Mouse (Mus musculus) CH12.LX (cell line): ENCODE data around the gene Klhl26. TPM values are rescaled to one million over a fixed set of nuclear protein-coding genes. Genes with fewer than 3 reads are reported as not detected.

Source experiments
- DNase-seq: peaks from one replicate; pipeline ENCODE4 v3.0.0-alpha.2; 2013; ENCODE audit errors: extremely low read depth
- H3K27ac ChIP-seq: 2 replicates; pipeline ENCODE4 v1.5.1; 2012; ENCODE audit warnings: low read depth, mild to moderate bottlenecking, control low read depth, moderate library complexity; ENCODE audit not compliant: insufficient read depth
- H3K27me3 ChIP-seq: replicated peaks from 2 replicates; pipeline ENCODE3; 2012; ENCODE audit warnings: inconsistent platforms
- H3K36me3 ChIP-seq, 2 experiments: replicated peaks in 1 of 2; 2 replicates each; pipeline versions ENCODE3 to v1.6.1; 2012; ENCODE audit warnings: inconsistent platforms in 1 of 2, low read length in 1 of 2, mild to moderate bottlenecking in 1 of 2, mixed read lengths in 1 of 2, moderate library complexity in 1 of 2; ENCODE audit not compliant: control insufficient read depth in 1 of 2, insufficient read depth in 1 of 2
- H3K4me1 ChIP-seq, 2 experiments: 2 replicates each; pipeline ENCODE4 v1.6.1; 2012; ENCODE audit warnings: inconsistent platforms in 1 of 2, moderate library complexity in 1 of 2; ENCODE audit not compliant: insufficient read depth in 2 of 2, control insufficient read depth in 1 of 2
- H3K4me2 ChIP-seq: 2 replicates; pipeline ENCODE4 v1.6.1; 2012; ENCODE audit warnings: low read depth, mild to moderate bottlenecking, control low read depth; ENCODE audit not compliant: poor library complexity, insufficient read depth, severe bottlenecking
- H3K4me3 ChIP-seq, 3 experiments: fragments of 150-350 bp in 1 of 3; sonication (generic) in 1 of 3; replicated peaks in 1 of 3; 2 replicates each; pipeline versions ENCODE3 to v1.5.1; 2011 to 2012; ENCODE audit warnings: low read depth in 2 of 3, low read length in 2 of 3, mild to moderate bottlenecking in 2 of 3, moderate library complexity in 2 of 3, control low read depth in 1 of 3, improper control_type of control experiment in 1 of 3, inconsistent platforms in 1 of 3, mixed read lengths in 1 of 3; ENCODE audit not compliant: poor library complexity in 1 of 3
- H3K79me2 ChIP-seq: replicated peaks from 2 replicates; pipeline ENCODE4 v1.6.1; 2012; ENCODE audit warnings: mild to moderate bottlenecking, moderate library complexity; ENCODE audit not compliant: control insufficient read depth, poor library complexity, insufficient read depth, severe bottlenecking; ENCODE audit errors: extremely low read depth
- H3K9ac ChIP-seq: 2 replicates; pipeline ENCODE4 v1.6.1; 2012; ENCODE audit warnings: low read depth, mild to moderate bottlenecking, control low read depth, moderate library complexity; ENCODE audit not compliant: insufficient read depth
- H3K9me3 ChIP-seq: replicated peaks from 2 replicates; pipeline ENCODE3; 2012; ENCODE audit warnings: low read length, inconsistent platforms, mixed read lengths
- CHD2 ChIP-seq: IDR thresholded peaks from 2 replicates; pipeline ENCODE4 v1.6.1; 2011; ENCODE audit warnings: low read length, improper control_type of control experiment
- ELF1 ChIP-seq: IDR thresholded peaks from 2 replicates; pipeline ENCODE4 v1.6.1; 2014; ENCODE audit warnings: low read depth, mild to moderate bottlenecking, inconsistent platforms, low read length, improper control_type of control experiment
- EP300 ChIP-seq: IDR thresholded peaks from 2 replicates; pipeline ENCODE4 v1.6.1; 2011; ENCODE audit warnings: low read length, improper control_type of control experiment
- ETS1 ChIP-seq: conservative IDR thresholded peaks from 2 replicates; pipeline ENCODE4 v1.6.1; 2012; ENCODE audit warnings: low read depth, mild to moderate bottlenecking, inconsistent platforms, low read length, improper control_type of control experiment, moderate library complexity
- HCFC1 ChIP-seq: IDR thresholded peaks from 2 replicates; pipeline ENCODE4 v1.6.1; 2012; ENCODE audit warnings: low read depth, mild to moderate bottlenecking, inconsistent platforms, low read length, improper control_type of control experiment
- IRF4 ChIP-seq: IDR thresholded peaks from 2 replicates; pipeline ENCODE4 v1.6.1; 2014; ENCODE audit warnings: low read depth, mild to moderate bottlenecking, inconsistent platforms, low read length, improper control_type of control experiment
- KAT2A ChIP-seq: IDR thresholded peaks from 2 replicates; pipeline ENCODE4 v1.6.1; 2012; ENCODE audit warnings: low read length, improper control_type of control experiment, inconsistent platforms; ENCODE audit not compliant: insufficient replicate concordance
- MAX ChIP-seq: IDR thresholded peaks from 2 replicates; pipeline ENCODE4 v1.6.1; 2011; ENCODE audit warnings: low read length, improper control_type of control experiment
- MAZ ChIP-seq: IDR thresholded peaks from 2 replicates; pipeline ENCODE4 v1.6.1; 2012; ENCODE audit warnings: low read depth, mild to moderate bottlenecking, inconsistent platforms, low read length, improper control_type of control experiment, moderate library complexity
- MXI1 ChIP-seq: IDR thresholded peaks from 2 replicates; pipeline ENCODE4 v1.6.1; 2011; ENCODE audit warnings: mild to moderate bottlenecking, low read depth, low read length, improper control_type of control experiment
- MYC ChIP-seq: IDR thresholded peaks from 2 replicates; pipeline ENCODE4 v1.6.1; 2011; ENCODE audit warnings: low read depth, mild to moderate bottlenecking, improper control_type of control experiment, low read length
- NELFE ChIP-seq: IDR thresholded peaks from 2 replicates; pipeline ENCODE4 v1.6.1; 2011; ENCODE audit warnings: low read depth, low read length, improper control_type of control experiment
- NRF1 ChIP-seq: IDR thresholded peaks from 2 replicates; pipeline ENCODE4 v1.6.1; 2014; ENCODE audit warnings: low read depth, mild to moderate bottlenecking, inconsistent platforms, low read length, improper control_type of control experiment, moderate library complexity
- POLR2AphosphoS2 ChIP-seq: IDR thresholded peaks from 2 replicates; pipeline ENCODE4 v1.6.1; 2011; ENCODE audit warnings: low read depth, low read length, improper control_type of control experiment
- RCOR1 ChIP-seq: conservative IDR thresholded peaks from 2 replicates; pipeline ENCODE4 v1.6.1; 2012; ENCODE audit warnings: low read depth, mild to moderate bottlenecking, inconsistent platforms, low read length, improper control_type of control experiment
- SIN3A ChIP-seq: IDR thresholded peaks from 2 replicates; pipeline ENCODE4 v1.6.1; 2012; ENCODE audit warnings: low read length, improper control_type of control experiment, inconsistent platforms
- TBP ChIP-seq: conservative IDR thresholded peaks from 2 replicates; pipeline ENCODE4 v1.6.1; 2011; ENCODE audit warnings: low read depth, low read length, improper control_type of control experiment
- UBTF ChIP-seq: IDR thresholded peaks from 2 replicates; pipeline ENCODE4 v1.6.1; 2012; ENCODE audit warnings: low read depth, mild to moderate bottlenecking, inconsistent platforms, low read length, improper control_type of control experiment, moderate library complexity
- USF1 ChIP-seq: IDR thresholded peaks from 2 replicates; pipeline ENCODE4 v1.6.1; 2014; ENCODE audit warnings: low read depth, mild to moderate bottlenecking, inconsistent platforms, low read length, improper control_type of control experiment
- ZC3H11A ChIP-seq: IDR thresholded peaks from 2 replicates; pipeline ENCODE4 v1.6.1; 2012; ENCODE audit warnings: low read depth, mild to moderate bottlenecking, inconsistent platforms, low read length, improper control_type of control experiment
- ZMIZ1 ChIP-seq: IDR thresholded peaks from 2 replicates; pipeline ENCODE4 v1.6.1; 2012; ENCODE audit warnings: low read depth, mild to moderate bottlenecking, inconsistent platforms, low read length, improper control_type of control experiment
- ZNF384 ChIP-seq: IDR thresholded peaks from 2 replicates; pipeline ENCODE4 v1.6.1; 2012; ENCODE audit warnings: low read depth, low read length, improper control_type of control experiment, inconsistent platforms
- dilution Hi-C: fragments of 300-500 bp; cut with MboI; formaldehyde crosslinking; loops from 2 replicates; pipeline ENCODE4 v1.14.3; 2020; ENCODE audit warnings: low sequenced_read_pairs; ENCODE audit not compliant: extremely low pct_unique_long_range_greater_than_20kb, extremely low pct_ligation_motif_present
- in situ Hi-C: fragments of 300-500 bp; cut with MboI; formaldehyde crosslinking; loops from 3 replicates; pipeline ENCODE4 v1.14.3; 2019; ENCODE audit warnings: low sequenced_read_pairs, low pct_ligation_motif_present, low pct_unique_long_range_greater_than_20kb, mixed read lengths
- polyA plus RNA-seq: library from polyadenylated mRNA; unstranded; fragments of >175 nt; gene quantifications from 2 replicates; pipeline ENCODE4 v1.2.1, GENCODE M21; 2012; ENCODE audit warnings: low read depth; ENCODE audit not compliant: insufficient read length
- total RNA-seq, 2 experiments: library from RNA; depleted of rRNA; stranded (reverse); fragments of 300-350 nt in 1 of 2; fragments of >200 nt in 1 of 2; gene quantifications; 2 replicates each; pipeline ENCODE4 v1.2.3; 2012 to 2014

Klhl26 gene
- total and polyA plus RNA-seq, 3 experiments: 4.7 to 15.6 (median 6.0) TPM

DNA sequence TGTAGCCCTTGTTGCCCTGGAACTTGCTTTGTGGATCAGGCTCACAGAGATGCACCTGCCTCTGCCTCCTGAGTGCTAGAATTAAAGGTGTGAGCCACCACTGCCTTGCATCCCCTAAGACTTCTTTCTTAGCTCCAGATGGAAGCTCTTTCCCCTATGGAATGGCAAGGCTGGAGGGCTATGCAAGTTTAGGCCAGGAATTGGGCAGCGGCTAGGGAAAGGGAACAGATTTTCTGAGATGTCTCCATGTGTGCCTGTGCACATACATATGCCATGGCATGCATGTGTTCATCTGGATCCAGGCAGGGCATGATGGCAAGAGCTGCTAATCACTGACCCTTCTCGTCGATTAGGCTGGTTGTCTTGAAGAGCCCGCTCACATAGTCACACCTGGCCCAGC lies 11.1 kb downstream of the Klhl26 start:
- no peak overlapping the region for H3K9ac ChIP-seq
- H3K9me3 ChIP-seq: no peaks in the 10 kb centered on the region
- TF ChIP-seq USF1: no peak
- no peak for TF ChIP-seq ETS1
- TF ChIP-seq TBP: no peak
- no peak for TF ChIP-seq MXI1
- TF ChIP-seq UBTF: no peak
- TF ChIP-seq CHD2: no peak
- no peak for TF ChIP-seq NELFE
- TF ChIP-seq MAZ: no peak
- no peaks in the 10 kb centered on the region for H3K4me1 ChIP-seq
- DNase-seq: no peak
- in situ Hi-C loops (no loop called here), dilution Hi-C loops (no loop called here)
- no peaks in the 10 kb centered on the region for H3K79me2 ChIP-seq
- no peak overlapping the region for H3K4me3 ChIP-seq
- H3K27ac ChIP-seq: no peak overlapping the region
- H3K27me3 ChIP-seq: no peaks in the 10 kb centered on the region
- H3K4me2 ChIP-seq: no peak overlapping the region
- H3K36me3 ChIP-seq: peaks cover 8 to 91% of the 10 kb centered on the region in 2 experiments

DNA sequence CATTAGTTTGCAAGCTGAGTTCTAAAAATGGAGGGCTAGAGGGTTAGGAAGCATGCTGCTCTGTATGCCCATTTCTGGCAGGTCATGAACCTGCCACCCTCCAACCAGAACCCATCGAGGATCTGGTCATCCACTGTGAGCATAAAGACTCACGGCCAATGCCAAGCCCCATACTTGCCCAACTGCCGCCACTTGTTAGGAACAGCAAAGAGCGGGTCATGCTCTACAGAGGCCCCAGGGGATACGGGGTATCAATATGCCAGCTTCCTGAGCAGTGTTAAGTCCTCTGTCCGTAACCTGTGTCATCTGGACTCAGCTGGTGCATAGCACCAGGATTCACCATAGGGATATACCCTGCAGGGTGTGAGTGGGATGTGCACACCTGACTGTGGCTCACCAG lies 12.6 kb downstream of the Klhl26 start:
- H3K27me3 ChIP-seq: no peaks in the 10 kb centered on the region
- no peaks in the 10 kb centered on the region for H3K79me2 ChIP-seq
- DNase-seq: no peak
- no peak for TF ChIP-seq ZC3H11A
- TF ChIP-seq NELFE: no peak
- no peak for TF ChIP-seq MYC
- no peak for TF ChIP-seq USF1
- TF ChIP-seq CHD2: no peak
- no peak for TF ChIP-seq EP300
- no peak for TF ChIP-seq HCFC1
- TF ChIP-seq MAX: no peak
- no peak for TF ChIP-seq NRF1
- TF ChIP-seq ZNF384: no peak
- TF ChIP-seq RCOR1: no peak
- no peak for TF ChIP-seq IRF4
- no peak for TF ChIP-seq POLR2AphosphoS2
- TF ChIP-seq ZMIZ1: no peak
- TF ChIP-seq KAT2A: no peak
- TF ChIP-seq SIN3A: no peak
- TF ChIP-seq ELF1: no peak
- in situ Hi-C loops: no loop called here
- H3K4me1 ChIP-seq: peaks cover 0 to 7% of the 10 kb centered on the region in 2 experiments; a peak in 1 of 4 replicates
- H3K9ac ChIP-seq: no peak overlapping the region
- H3K4me2 ChIP-seq: no peak overlapping the region
- peaks cover 0 to 89% of the 10 kb centered on the region in 2 experiments for H3K36me3 ChIP-seq
- H3K4me3 ChIP-seq: no peak overlapping the region
- no peak overlapping the region for H3K27ac ChIP-seq
- dilution Hi-C loops: no loop called here
- H3K9me3 ChIP-seq: peaks cover 8% of the 10 kb centered on the region
